Mouse (Mus musculus) CH12F3 (cell line): ENCODE results near the gene Yars.
"Not testable (repeated sequence)": the region's sequence is repeated elsewhere in the genome, so short reads cannot be mapped to it uniquely, and the experiment has no call there.

ENCODE experiments used
- in situ Hi-C: fragments of 300-500 bp; cut with MboI; formaldehyde crosslinking; loops from 2 replicates; pipeline ENCODE4 v1.14.3; 2020; ENCODE audit warnings: low sequenced_read_pairs

Gene Yars

DNA sequence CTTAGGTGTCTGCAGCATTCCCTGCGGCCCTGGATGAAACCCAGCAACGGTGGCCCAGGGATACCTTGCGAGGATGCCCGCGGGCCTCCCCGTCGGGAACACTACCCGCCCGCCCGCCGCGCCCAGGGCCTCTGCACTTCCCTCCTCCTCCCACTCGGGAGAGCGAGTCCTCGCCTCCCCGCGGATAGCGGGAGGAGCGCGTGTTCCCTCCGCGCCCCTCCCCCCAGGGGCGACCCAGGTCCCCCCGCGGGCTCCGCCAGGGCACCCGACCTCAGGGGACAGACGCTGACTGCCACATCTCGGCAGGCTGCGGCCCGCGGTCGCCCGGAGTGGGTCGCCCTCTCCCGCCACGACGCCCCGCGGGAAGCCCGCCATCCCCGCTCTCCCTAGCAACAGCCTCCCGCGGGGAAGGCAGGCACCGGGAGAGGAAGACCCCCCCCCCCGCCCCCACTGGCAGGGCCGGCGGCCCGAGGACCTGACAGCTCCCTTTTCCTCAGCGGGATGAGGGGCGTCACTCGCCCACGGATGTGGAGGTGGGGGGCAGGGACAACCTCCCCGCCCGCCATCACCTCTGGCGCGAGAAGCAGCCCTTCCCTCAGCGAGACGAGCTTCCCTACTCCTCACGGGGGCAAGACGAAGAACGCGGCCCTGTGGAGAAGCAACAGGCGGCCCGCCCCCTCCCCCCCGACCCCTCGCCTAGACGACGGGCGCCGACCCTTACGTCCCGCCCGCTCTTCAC, 588 bp upstream of the Yars start:
- in situ Hi-C loops, result no loop called here

DNA sequence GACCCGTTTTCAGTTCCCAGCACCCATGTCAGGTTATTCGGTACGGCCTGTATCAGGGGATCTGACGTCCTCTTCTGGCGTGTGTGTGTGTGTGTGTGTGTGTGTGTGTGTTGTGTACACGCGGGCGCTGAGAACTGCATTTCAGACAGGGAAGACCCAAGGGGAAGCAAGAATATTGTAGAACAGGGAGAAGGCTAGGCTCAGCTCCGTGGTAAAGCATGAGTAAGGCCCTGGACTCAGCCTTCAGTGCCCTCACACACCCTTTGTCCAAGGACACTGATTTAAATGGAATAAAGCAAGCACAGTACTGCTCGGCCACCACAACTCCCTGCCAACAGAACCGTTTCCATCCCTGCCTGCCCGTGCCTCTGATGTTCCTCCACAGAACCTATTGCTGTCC, 978 bp downstream of the Yars start:
- in situ Hi-C loops, result no loop called here

DNA sequence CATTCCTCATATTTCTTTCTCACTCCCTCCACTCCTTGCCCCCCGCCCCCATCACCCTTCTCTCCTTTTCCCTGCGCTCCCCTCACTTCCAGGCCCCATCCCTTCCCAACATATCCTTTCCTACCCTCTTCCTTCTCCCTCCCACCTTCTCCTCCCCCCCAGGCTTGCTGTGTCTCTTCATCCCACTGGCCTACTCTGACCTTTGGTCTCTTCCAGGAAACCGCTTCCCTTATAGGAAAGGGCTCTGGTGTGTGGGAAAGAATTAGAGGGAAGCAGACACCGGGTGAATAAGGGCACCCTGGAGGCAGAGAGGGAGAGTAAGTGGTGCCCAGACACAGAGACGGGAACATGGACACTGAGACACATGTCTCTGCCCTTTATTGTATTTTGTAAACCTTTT, 2.1 kb downstream of the Yars start:
- in situ Hi-C loops, result no loop called here

DNA sequence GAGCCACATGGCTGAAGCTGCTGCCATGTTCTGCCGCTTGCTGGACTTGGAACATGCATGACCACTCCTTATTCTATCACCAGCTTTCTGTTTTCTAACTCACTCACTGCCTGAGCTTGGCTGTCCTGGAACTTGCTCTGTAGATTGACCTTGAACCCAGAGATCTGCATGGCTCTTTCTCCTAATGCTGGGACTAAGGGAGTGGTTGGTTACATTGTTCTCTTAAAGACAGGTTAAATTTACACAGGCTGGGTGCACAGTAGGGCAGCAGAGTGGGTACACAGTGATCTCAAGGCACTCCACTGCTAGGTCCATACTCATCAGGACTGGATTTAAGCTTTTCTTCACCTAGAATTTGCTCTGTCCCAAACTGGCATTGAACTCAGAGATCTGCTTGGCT, 4.7 kb downstream of the Yars start:
- in situ Hi-C loops, result no loop called here

DNA sequence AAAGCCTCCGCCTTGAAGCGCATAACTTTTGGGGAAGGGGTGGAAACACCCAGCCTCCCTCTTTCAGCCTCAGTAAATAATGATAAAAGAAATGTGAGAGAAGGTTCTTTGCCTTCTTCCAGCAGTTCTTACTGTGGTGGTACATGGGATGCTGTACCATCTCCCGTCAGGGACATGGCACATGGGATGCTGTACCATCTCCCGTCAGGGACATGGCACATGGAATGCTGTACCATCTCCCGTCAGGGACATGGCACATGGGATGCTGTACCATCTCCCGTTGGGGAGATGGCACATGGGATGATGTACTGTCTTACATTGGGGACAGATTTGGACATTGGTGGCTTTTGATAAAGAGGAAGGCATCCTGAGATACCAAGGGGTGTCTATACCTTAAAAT, 8.0 kb downstream of the Yars start:
- in situ Hi-C loops, result no loop called here

DNA sequence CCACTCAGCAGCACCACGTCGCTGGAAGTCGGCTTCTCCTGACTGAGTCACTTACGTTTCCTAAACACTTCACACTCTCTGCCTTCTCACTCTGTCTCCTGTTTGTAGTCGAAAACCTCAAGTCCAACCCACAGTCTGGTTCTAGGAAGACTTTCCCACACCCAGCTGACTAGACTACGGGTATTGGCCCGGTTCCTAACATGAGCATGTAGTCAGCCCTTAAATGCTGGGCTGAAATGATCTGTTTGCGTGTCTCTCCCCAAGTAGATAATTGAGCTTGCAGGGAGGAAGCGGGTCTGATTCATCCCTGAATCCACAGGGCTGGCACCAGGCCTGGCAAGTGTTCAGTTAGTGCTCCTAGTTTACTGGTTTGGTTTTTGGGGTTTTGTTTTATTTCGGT, 15.1 kb downstream of the Yars start:
- in situ Hi-C loops, result no loop called here

DNA sequence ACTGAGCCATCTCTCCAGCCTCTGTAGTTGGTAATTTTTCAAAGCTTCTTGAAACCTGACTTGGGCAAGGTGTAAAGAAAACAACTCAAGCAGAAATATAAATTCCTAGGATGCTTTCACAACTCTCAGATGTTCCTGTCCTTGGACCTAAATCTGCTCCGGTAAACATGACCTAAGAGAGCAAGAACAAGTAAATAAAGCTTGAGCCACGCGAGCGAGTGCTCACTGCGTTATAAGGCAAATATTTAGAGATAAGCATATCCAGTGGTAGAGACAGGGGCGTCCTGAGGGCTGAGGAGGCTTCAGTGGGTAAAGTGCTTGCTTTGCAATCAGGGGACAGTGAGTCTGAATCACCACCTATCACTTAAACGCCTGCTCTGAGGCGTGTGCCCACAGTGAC, 17.2 kb downstream of the Yars start:
- in situ Hi-C loops, result no loop called here

DNA sequence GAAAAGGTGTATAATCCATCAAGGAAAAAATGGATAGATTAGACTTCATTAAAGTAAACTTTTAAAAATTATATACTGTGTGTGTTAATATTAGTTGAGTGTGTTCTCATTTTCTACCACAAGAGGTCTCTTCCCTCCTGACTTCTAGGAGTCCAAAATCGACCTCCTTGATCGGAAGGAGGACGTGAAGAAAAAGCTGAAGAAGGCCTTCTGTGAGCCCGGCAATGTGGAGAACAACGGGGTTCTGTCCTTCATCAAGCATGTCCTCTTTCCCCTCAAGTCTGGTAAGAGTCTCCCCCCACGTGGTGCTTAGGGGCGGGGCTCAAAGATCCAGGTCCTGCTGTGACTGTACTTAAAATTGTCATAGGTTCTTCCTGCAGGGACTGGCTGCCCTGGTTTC, 19.9 kb downstream of the Yars start:
- in situ Hi-C loops, result no loop called here

DNA sequence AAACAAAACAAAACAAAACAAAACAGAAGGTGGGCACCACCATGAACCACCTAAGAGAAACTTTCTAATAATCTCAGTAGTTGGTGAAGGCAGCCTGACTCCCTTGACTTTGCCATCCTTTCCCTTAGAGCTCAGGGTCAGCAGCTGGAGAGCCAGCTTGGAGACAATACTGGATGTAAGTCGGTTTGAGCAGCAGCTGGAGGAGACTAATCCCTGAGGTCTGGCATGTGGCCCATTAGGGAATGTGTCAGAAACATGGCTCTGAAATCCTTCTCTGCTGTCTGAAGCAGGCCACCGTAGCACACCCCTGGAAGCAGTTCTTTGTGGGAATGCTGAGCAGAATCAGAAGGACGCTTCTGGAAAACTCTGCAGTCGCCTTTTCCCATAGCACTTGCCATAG, 21.9 kb downstream of the Yars start:
- in situ Hi-C loops, result no loop called here

DNA sequence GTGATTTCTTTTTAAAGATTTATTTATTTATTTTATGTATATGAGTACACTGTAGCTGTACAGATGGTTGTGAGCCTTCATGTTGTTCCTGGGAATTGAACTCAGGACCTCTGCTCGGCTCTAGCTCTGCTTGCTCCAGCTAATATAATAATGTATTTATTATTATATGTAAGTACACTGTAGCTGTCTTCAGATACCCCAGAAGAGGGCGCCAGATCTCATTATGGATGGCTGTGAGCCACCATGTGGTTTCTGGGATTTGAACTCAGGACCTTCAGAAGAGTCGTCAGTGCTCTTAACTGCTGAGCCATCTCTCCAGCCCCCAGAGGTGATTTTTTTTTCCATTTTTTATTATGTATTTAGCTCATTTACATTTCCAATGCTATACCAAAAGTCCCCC, 22.9 kb downstream of the Yars start:
- in situ Hi-C loops, result not testable (repeated sequence)

DNA sequence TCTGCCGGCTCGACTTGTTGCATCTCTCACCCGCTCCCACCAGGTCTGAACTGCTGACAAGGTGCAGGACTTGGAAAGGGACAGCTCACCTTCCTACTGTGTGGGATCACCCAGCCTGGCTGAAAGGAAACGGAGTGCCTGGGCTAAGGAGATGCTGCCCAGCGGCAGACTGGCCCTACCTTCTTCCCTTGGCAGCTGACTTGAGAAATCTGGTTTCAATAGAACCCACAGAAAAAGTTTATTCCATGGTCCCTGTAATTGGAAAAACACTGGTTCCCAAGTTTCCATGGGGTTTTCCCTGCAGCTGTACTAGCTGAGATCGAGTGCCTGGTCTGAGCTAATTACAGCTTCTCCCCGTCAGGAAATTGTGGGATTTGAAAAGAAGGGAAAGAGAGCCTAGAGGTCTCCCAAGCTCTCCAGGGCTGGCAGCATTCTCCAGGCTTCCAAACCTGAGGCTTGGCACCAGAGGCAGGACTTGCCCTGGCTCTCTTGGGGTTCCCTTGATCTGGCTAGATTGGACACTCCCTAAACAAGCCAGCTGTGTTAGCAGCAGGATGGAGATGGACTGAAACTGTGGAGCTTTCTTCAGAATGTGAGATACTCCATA, 29.1 kb downstream of the Yars start:
- in situ Hi-C loops, result loop anchor here (5.0 kb wide), 1 partner anchor 59 kb away; no protein-coding TSS in a partner anchor

DNA sequence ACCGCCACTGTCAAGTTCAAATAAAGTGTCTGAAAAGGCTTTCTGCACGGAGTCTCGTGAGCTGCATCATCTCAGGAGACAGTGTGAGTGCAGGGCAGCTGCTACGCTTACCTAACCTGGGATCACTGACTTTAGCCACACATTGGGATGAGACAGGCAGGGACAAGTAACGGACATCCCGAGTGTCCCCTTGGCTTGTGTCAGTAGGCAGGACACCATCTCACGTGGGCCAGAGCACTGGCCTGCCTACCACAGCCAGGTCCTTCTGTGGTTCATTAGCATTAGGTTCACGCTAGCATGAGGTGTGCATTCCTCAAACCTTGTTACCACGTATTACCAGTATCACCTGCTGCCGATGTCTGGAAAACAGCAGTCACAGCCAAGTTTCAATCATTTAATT, 29.6 kb downstream of the Yars start:
- in situ Hi-C loops, result loop anchor here (5.0 kb wide), 1 partner anchor 58 kb away; no protein-coding TSS in a partner anchor

DNA sequence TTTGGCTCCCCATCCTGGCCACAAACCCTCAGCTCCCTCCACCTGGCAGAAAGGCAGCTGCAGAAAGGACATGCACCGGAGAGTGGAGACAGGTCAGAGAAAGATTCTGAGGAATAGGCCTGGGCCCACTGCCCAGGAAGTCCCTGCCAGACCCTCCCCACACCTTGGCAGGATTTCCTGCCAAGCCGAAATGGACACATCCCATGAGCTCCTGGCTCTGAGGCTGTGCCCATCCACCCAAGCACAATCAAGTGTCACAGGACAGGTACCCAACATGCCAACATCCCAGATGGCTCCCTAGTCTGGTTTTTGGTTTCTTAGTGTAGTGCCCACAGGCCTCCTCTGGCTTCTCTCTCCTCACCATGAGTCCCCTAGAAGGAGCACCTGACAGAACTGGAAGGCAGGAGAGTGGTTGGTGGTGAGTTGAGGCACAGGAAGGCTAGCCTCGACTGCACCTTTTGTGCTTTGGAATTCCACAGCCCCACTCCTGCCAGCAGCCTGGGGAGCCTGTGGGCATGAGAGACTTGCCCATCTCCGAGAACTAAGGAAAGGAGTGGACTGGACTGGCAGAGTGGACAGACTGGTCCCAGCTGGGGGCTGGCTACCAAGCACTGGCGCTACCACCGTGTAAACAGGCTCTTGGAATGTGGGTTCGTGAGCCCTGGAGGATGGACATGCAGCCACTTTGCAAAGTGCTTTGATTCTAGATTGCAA, 31.0 kb downstream of the Yars start:
- in situ Hi-C loops, result no loop called here

DNA sequence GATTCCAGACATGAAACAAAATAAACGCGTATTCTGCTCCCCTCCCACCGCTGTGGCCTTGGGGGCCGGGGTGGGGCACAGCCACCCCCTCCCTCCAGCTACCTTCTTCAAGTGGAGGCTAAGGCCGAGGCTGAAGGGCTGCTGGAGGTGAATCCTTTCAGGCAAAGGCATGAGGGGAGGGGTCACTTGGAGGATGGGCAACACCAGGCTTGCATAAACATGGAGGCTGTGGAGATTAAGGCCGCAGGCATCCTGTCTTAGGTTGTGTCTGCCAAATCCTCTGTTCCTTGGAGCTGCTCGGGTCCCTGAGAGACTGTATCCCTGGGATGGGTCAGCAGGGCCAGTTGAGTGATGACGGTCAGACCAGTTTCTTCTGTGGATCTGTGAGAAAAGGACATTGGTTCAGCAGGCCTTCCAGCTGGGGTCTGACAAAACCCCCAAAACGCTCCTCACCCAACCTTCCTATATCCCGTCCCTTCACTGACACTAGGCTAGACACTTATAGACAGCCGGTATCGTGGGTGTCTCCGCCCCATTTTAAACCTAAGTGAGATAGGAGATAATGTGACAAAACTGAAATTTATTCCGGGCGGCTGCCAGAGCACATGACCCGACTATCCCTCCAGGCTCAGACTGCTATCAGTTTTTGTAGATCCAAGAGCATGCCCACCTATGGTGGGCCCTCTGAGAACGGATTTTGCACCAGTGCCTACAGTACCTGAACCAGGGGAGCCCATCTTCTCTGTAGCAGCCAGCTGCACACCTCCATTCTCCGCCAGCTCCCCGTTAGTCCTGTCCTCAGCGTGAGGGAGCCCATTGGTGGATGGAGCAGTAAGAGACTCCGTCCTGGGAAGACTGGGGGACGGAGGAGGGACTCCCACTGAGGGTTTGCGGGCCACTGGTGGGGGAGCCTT, 31.8 kb downstream of the Yars start:
- in situ Hi-C loops, result no loop called here

DNA sequence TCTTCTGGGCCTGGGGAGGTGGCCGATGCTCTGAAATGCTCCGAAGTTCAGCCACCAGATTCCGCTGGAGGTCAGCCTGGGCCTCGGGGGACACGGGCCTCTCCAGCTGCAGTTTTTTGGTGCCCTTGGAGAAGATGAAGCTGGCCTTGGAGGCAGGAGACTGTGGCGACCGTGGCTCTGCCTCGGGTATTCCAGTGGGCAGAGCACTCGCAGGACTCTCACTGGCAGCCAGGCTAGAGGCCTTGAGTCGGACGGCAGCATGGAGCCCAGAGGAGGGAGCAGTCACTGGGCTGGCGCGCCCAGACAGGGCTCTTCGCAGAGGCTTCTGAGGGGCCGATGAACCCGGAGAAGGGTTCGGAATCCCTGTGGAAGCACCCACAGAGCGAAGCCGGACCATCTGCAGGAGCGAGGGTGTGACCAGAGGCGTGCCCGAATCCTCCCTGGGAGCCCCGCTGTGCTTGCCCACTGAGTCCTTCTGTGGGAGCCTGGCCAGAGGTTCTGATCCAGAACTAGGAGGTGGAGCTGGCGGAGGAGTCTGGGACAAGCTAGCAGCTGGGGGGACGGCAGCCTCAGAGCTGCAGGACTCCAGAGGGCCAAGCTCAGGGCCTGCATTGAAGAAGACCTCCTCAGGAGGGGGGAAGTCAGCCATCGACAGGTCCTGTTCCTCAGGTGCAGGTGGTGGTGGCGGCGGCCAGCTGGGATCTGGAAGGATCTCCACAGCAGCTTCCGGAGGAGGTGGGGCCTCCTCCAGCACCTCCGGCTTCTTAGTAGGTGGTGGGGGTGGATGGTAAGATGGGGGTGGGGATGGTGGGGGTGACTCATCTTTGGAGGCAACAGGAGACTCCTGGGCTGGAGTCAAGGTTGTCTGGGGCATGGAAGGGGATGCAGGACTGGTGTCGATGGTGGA, 32.7 kb downstream of the Yars start:
- in situ Hi-C loops, result no loop called here

DNA sequence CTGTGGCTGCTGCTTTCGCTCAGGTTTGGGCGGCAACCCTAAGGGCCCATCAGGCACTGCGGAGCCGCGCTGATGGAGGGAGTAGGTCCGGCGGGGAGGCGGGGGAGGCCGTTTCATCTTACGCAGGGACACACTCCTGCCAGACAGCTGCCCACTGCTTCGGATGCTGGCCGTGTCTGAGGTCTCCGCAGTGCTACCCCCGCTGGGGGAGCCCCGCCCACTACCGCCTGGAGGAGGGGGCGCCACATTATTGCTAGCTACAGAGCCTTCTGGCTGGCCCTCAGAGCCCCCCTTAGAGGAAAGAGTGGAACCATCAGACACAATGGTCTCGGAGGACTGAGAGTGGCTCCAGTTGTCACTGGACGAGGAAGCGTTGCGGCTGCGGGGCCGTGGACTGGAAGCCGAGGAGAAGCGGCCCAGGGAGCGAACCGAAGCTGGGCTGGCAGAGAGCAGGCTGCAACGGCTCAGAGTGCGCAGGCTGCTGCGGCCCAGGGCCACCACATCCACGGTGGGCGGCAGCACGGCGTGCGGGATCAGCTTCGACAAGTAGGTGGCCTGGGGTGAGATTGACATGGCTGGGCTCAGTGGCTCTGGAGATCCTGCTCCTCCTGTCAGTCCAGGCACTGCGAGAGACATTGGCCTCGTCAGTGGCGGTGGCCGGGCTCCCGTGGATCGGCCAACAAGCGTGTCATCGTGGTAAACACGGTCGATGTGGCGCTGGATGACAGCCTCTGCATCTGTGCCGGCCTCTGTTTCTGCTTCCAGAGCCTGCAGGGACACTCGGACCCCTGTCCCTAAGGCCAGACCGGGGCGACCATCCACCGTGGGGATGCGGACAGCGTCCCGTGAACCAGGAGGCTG, 34.1 kb downstream of the Yars start:
- in situ Hi-C loops, result no loop called here

DNA sequence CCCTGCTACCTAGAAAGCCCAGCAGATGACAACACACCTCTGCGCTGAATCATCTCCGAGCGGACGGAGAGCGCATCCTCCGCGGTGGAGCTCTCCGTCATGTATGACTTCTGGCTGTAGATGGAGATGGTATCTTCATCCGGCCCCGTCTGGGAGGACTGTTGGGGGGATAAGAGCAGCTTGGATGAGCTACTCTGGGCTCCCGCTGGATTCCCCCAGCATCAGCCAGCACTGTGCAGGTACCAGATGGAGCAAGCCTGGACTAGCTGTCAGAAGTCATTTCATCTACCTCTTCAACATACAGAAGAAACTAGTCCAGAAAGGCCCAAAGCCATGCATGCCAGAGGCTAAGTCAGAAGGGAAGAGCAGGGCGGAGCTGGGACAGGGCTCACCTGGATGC, 35.8 kb downstream of the Yars start:
- in situ Hi-C loops, result no loop called here

DNA sequence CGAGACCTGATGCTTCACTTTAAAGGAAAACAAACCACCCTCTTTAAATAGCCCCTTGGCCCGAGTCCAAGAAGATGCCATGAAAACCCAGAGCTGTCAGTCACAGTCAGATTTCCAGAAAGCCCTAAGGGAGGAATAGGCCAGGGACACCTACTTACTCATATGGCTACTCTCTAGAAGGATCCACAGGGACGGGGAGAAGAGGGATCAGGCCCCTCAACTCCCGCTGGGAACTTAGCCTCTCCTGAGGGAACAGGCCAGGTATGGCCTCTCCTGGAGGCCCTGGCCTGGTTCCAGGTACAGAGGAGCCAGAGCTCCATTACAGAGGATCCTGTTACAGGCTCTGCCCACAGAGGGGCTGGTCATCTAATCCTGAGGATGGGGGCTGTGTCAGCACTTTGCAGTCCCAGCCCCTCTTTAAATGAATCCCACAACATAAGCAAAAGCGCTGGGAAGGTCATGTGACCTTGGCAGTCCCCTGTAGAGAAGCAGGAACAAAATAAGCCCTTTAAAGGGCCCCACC, 36.9 kb downstream of the Yars start:
- in situ Hi-C loops, result no loop called here
